Mouse (Mus musculus) T-helper 1 cell (primary cell): ENCODE measurements around the gene Nps.
"Not testable (repeated sequence)": the region's sequence is repeated elsewhere in the genome, so short reads cannot be mapped to it uniquely, and the experiment has no call there.

Experiments
- in situ Hi-C: fragments of 300-600 bp; cut with MboI, MseI; formaldehyde crosslinking; loops from one replicate; pipeline ENCODE4 v1.15.1; 2025; ENCODE audit warnings: high pct_unique_total_duplicates

The Nps gene

GRCm38 (mm10) chr7:135258053-135258753 lies at the start of gene Nps:
Nps (plus strand) TSS chr7:135258703.
- in situ Hi-C loops, result not testable (repeated sequence)

GRCm38 (mm10) chr7:135208947-135209567 lies 49.4 kb upstream of the Nps start:
- in situ Hi-C loops, result no loop called here

- in situ Hi-C loops, result no loop called here
Measured at GRCm38 (mm10) chr7:135210296-135210695, 48.2 kb upstream of the Nps start.

- in situ Hi-C loops, result no loop called here
Measured at GRCm38 (mm10) chr7:135210831-135211230, 47.7 kb upstream of the Nps start.

- in situ Hi-C loops, result no loop called here
Measured at GRCm38 (mm10) chr7:135212505-135212904, 46.0 kb upstream of the Nps start.

GRCm38 (mm10) chr7:135221475-135221874 lies 37.0 kb upstream of the Nps start:
- in situ Hi-C loops, result no loop called here

- in situ Hi-C loops, result no loop called here
Measured at GRCm38 (mm10) chr7:135226021-135226420, 32.5 kb upstream of the Nps start.

GRCm38 (mm10) chr7:135237152-135237551 lies 21.4 kb upstream of the Nps start:
- in situ Hi-C loops, result no loop called here

- in situ Hi-C loops, result no loop called here
Measured at GRCm38 (mm10) chr7:135239441-135239840, 19.1 kb upstream of the Nps start.

- in situ Hi-C loops, result no loop called here
Measured at GRCm38 (mm10) chr7:135240006-135240405, 18.5 kb upstream of the Nps start.

GRCm38 (mm10) chr7:135240636-135241035 lies 17.9 kb upstream of the Nps start:
- in situ Hi-C loops, result no loop called here

- in situ Hi-C loops, result no loop called here
Measured at GRCm38 (mm10) chr7:135244171-135244880, 14.2 kb upstream of the Nps start.

GRCm38 (mm10) chr7:135246386-135246785 lies 12.1 kb upstream of the Nps start:
- in situ Hi-C loops, result no loop called here

GRCm38 (mm10) chr7:135253249-135253648 lies 5.3 kb upstream of the Nps start:
- in situ Hi-C loops, result no loop called here

- in situ Hi-C loops, result no loop called here
Measured at GRCm38 (mm10) chr7:135254423-135254822, 4.1 kb upstream of the Nps start.

GRCm38 (mm10) chr7:135271011-135271410 lies 12.5 kb downstream of the Nps start:
- in situ Hi-C loops, result no loop called here

- in situ Hi-C loops, result no loop called here
Measured at GRCm38 (mm10) chr7:135283212-135283611, 24.7 kb downstream of the Nps start.

- in situ Hi-C loops, result no loop called here
Measured at GRCm38 (mm10) chr7:135289976-135290375, 31.5 kb downstream of the Nps start.

- in situ Hi-C loops, result no loop called here
Measured at GRCm38 (mm10) chr7:135291646-135292236, 33.2 kb downstream of the Nps start.

GRCm38 (mm10) chr7:135294498-135294897 lies 36.0 kb downstream of the Nps start:
- in situ Hi-C loops, result no loop called here

GRCm38 (mm10) chr7:135304496-135304895 lies 46.0 kb downstream of the Nps start:
- in situ Hi-C loops, result no loop called here
